Comparison of ENCODE assay signal across 13 mouse cellular contexts in genomic region chr7:29302641-29303040, GRCm38 (mm10). TPM values are rescaled to one million over a fixed set of nuclear protein-coding genes. Genes with fewer than 3 reads are reported as not detected.
"Had no signal": no experiment of that assay in that cellular context is flagged by ENCODE, and none has a peak within 500 bp of the region (broad histone marks: within the 10 kb centered on the region; RNA-seq: fewer than 3 reads in every experiment).

No protein-coding gene starts in this region.

- DNase-seq: retina, postnatal 1 day; right cerebral cortex, adult 18-20 months; right cerebral cortex, postnatal 14 days; right cerebral cortex, postnatal 25 days; right cerebral cortex, postnatal 4 days; spleen, adult 18-20 months; thymus, adult 18-20 months; thymus, adult 2 months; thymus, postnatal 14 days; thymus, postnatal 25 days; thymus, postnatal 36 days; thymus, postnatal 4 days had no signal

RNA-seq across cellular contexts. Expression of gene Dpf1, which starts 1.1 kb away (rescaled TPM):
- total RNA-seq: neutrophil, adult 5-6 weeks had no signal

RNA-seq across cellular contexts. Expression of gene Ppp1r14a, which starts 13.5 kb away (rescaled TPM):
- total RNA-seq: neutrophil, adult 5-6 weeks had no signal
